Mouse (Mus musculus) hindbrain, embryonic 14.5 days (tissue): ENCODE data around the gene Cstb. TPM values are rescaled to one million over a fixed set of nuclear protein-coding genes. Genes with fewer than 3 reads are reported as not detected.
"Not testable (repeated sequence)": the region's sequence is repeated elsewhere in the genome, so short reads cannot be mapped to it uniquely, and the experiment has no call there.

ENCODE experiments used
- ATAC-seq: fragments of 200-750 bp; cut with Nextera tagmentation; 2 replicates; pipeline ENCODE4 v1.8.0; 2017; ENCODE audit warnings: moderate number of reproducible peaks, mild to moderate bottlenecking, moderate TSS enrichment, moderate library complexity; ENCODE audit not compliant: low FRiP score
- DNase-seq: peaks from one replicate; pipeline ENCODE4 v3.0.0-alpha.2; 2015; ENCODE audit warnings: low spot score
- H3K27ac ChIP-seq: fragments of 300-500 bp; sonication (generic); 2 replicates; pipeline ENCODE4 v1.5.1; 2014; ENCODE audit warnings: mild to moderate bottlenecking, moderate library complexity
- H3K27me3 ChIP-seq: fragments of 300-500 bp; sonication (generic); 2 replicates; pipeline ENCODE4 v1.6.1; 2014; ENCODE audit warnings: mild to moderate bottlenecking, low read length, mixed read lengths; ENCODE audit not compliant: control insufficient read depth, insufficient read depth
- H3K36me3 ChIP-seq: fragments of 300-500 bp; sonication (generic); replicated peaks from 2 replicates; pipeline ENCODE4 v1.6.1; 2014; ENCODE audit not compliant: control insufficient read depth, insufficient read depth
- H3K4me1 ChIP-seq: fragments of 300-500 bp; sonication (generic); replicated peaks from 2 replicates; pipeline ENCODE4 v1.6.1; 2014; ENCODE audit warnings: antibody characterized with exemption, low read length, mixed read lengths; ENCODE audit not compliant: control insufficient read depth, insufficient read depth
- H3K4me2 ChIP-seq: fragments of 300-500 bp; sonication (generic); replicated peaks from 2 replicates; pipeline ENCODE4 v1.6.1; 2014; ENCODE audit warnings: mild to moderate bottlenecking, moderate library complexity
- H3K4me3 ChIP-seq: fragments of 300-500 bp; sonication (generic); replicated peaks from 2 replicates; pipeline ENCODE4 v1.5.1; 2014; ENCODE audit warnings: mild to moderate bottlenecking, low read length
- H3K9ac ChIP-seq: fragments of 300-500 bp; sonication (generic); 2 replicates; pipeline ENCODE4 v1.6.1; 2014
- H3K9me3 ChIP-seq: fragments of 300-500 bp; sonication (generic); 2 replicates; pipeline ENCODE4 v1.6.1; 2016; ENCODE audit warnings: low read length; ENCODE audit not compliant: control insufficient read depth
- WGBS: fragments of 180-500 bp; shearing (Covaris S2); extraction: QIAGEN DNeasy Blood & Tissue Kit; methylation state at CpG from one replicate; pipeline ENCODE4 v1.1.7; 2014; 5-methylcytosine and 5-hydroxymethylcytosine counted together
- polyA plus RNA-seq: library from polyadenylated mRNA; unstranded; fragments of >200 nt; fragmentation: Nextera tagmentation; extraction: Ambion mirVana; gene quantifications from 2 replicates; pipeline ENCODE4 v1.2.1, GENCODE M21; 2014

Cstb gene
- polyA plus RNA-seq, 1 experiment from 2014 or later: 119 TPM

- Histone ChIP-seq H3K9me3 (no peaks in the 10 kb centered on the region), H3K4me2 (peak within 1 kb of the TSS; percentile 70), H3K27ac (peak within 1 kb of the TSS; percentile 84), H3K36me3 (peaks cover 35% of the 10 kb centered on the region), H3K4me1 (peaks cover 11% of the 10 kb centered on the region), H3K27me3 (no peaks in the 10 kb centered on the region), H3K9ac (peak within 1 kb of the TSS; percentile 75), H3K4me3 (peak within 1 kb of the TSS; percentile 74)
- WGBS: 0% methylated on average over 70 of the region's 70 CpGs
- DNase-seq: peak; percentile 99
- ATAC-seq: peak; percentile 95
Measured at GRCm38 (mm10) chr10:78412319-78413151, 12.9 kb upstream of the Cstb start, which contains the start of gene Rrp1. Gene Rrp1 (minus strand): TSS chr10:78413043.

DNA sequence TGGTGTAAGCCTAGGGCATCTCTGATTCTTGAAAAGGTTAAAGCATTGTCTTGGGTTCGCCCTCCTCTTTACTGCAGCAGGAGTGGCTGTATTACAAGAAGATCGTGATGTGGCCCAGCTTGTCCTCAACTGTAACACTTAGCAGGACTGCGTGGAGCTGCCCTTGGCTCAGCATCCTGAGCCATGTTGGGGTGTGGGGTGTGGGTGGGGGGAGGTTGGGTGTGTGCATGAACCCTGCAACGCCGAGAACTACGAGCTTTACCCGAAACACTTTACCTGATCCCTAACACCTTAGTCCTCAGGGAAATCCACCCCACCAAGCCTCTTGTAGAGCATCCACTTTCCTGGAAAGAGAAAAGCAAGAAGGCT lies 12.3 kb upstream of the Cstb start:
- peak overlapping the region; percentile 70 for H3K4me2 ChIP-seq
- DNase-seq (no peak), ATAC-seq (no peak; the same call in 1 of the 2 replicates)
- peak overlapping the region; percentile 37 for H3K9ac ChIP-seq
- H3K36me3 ChIP-seq: peaks cover 29% of the 10 kb centered on the region
- WGBS: 46% methylated on average over 7 of the region's 7 CpGs
- peak overlapping the region; percentile 84 for H3K27ac ChIP-seq
- H3K9me3 ChIP-seq: no peaks in the 10 kb centered on the region
- no peaks in the 10 kb centered on the region for H3K27me3 ChIP-seq
- peaks cover 11% of the 10 kb centered on the region for H3K4me1 ChIP-seq
- peak overlapping the region; percentile 74 for H3K4me3 ChIP-seq

DNA sequence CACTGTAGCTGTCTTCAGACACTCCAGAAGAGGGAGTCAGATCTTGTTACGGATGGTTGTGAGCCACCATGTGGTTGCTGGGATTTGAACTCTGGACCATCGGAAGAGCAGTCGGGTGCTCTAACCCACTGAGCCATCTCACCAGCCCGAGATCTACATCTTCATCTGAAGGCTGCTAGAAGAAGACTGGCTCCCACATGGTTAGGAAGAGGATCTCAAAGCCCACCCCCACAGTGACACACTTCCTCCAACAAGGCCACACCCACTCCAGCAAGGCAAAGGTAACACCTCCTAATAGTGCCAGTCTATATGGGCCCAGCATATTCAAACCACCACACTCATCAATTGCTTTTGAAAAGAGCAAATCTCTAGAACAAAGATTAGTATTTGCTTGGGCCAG lies 10.5 kb upstream of the Cstb start:
- peaks cover 11% of the 10 kb centered on the region for H3K4me1 ChIP-seq
- not testable (repeated sequence) for H3K9me3 ChIP-seq, H3K9ac ChIP-seq, H3K4me2 ChIP-seq, DNase-seq, H3K27me3 ChIP-seq, H3K27ac ChIP-seq, H3K4me3 ChIP-seq, ATAC-seq
- peaks cover 11% of the 10 kb centered on the region for H3K36me3 ChIP-seq
- WGBS: 85% methylated on average over 3 of the region's 4 CpGs

- H3K9ac ChIP-seq: no peak overlapping the region
- no peak overlapping the region for H3K27ac ChIP-seq
- no peak overlapping the region for H3K4me3 ChIP-seq
- H3K4me1 ChIP-seq: no peaks in the 10 kb centered on the region
- DNase-seq (no peak), ATAC-seq (no peak)
- H3K9me3 ChIP-seq: no peaks in the 10 kb centered on the region
- no peaks in the 10 kb centered on the region for H3K27me3 ChIP-seq
- H3K4me2 ChIP-seq: no peak overlapping the region
- no peaks in the 10 kb centered on the region for H3K36me3 ChIP-seq
- 47% methylated on average over 5 of the region's 5 CpGs for WGBS
Measured at GRCm38 (mm10) chr10:78417888-78418287, 7.6 kb upstream of the Cstb start.

DNA sequence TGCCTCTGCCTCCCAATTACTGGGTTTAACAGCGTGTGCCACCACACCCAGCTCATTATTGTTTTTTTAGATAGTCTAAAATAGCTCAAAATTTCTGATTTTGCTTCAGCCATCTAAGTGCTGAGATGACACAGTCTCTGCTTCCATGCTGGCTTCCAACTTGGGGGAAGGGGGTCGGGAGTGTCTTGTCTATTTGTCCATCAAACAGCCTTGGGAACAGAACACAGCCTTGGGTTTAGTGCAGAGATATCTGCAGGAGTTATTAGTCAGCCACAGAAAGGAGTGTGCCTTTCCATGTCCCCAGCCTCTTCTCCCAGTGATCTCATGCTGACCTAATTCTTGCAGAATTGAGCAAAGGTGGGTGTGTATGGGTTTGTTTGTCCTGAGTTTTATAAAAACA lies 6.7 kb upstream of the Cstb start:
- ATAC-seq (no peak), DNase-seq (no peak)
- Histone ChIP-seq H3K4me1 (no peaks in the 10 kb centered on the region), H3K4me2 (no peak overlapping the region), H3K4me3 (no peak overlapping the region), H3K27me3 (no peaks in the 10 kb centered on the region), H3K27ac (no peak overlapping the region), H3K9me3 (no peaks in the 10 kb centered on the region), H3K36me3 (no peaks in the 10 kb centered on the region), H3K9ac (no peak overlapping the region)
- 79% methylated on average over 2 of the region's 2 CpGs for WGBS

GRCm38 (mm10) chr10:78420929-78421328 lies 4.5 kb upstream of the Cstb start:
- no peaks in the 10 kb centered on the region for H3K9me3 ChIP-seq
- no peak overlapping the region for H3K27ac ChIP-seq
- H3K9ac ChIP-seq: no peak overlapping the region
- 93% methylated on average over 2 of the region's 2 CpGs for WGBS
- no peak overlapping the region for H3K4me3 ChIP-seq
- DNase-seq: no peak
- H3K27me3 ChIP-seq: no peaks in the 10 kb centered on the region
- no peaks in the 10 kb centered on the region for H3K36me3 ChIP-seq
- no peaks in the 10 kb centered on the region for H3K4me1 ChIP-seq
- H3K4me2 ChIP-seq: no peak overlapping the region
- no peak for ATAC-seq

DNA sequence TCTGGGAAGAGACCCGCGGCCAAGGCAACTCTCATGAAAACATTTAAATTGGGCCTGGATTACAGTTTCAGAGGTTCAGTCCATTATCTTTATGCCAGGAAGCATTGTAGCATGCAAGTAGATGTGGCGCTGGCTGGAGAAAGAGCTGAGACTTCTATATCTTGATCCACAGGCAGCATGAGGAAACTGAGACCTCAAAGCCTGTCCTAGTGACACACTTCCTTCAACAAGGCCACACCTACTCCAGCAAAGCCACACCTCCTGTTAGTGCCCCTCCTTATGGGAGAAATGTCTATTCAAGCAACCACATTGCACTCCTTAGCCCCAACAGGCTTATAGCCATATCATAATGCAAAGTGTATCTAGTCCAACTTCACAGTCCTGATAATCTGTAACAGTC lies 2.9 kb upstream of the Cstb start:
- H3K36me3 ChIP-seq: peaks cover 9% of the 10 kb centered on the region
- DNase-seq (no peak), ATAC-seq (no peak)
- H3K4me1 ChIP-seq: peaks cover 7% of the 10 kb centered on the region
- H3K4me2 ChIP-seq: no peak overlapping the region
- H3K4me3 ChIP-seq: no peak overlapping the region
- H3K27me3 ChIP-seq: no peaks in the 10 kb centered on the region
- H3K9me3 ChIP-seq: no peaks in the 10 kb centered on the region
- 95% methylated on average over 3 of the region's 3 CpGs for WGBS
- H3K9ac ChIP-seq: no peak overlapping the region
- no peak overlapping the region for H3K27ac ChIP-seq

GRCm38 (mm10) chr10:78426117-78426735 lies 757 bp downstream of the Cstb start:
- no peaks in the 10 kb centered on the region for H3K27me3 ChIP-seq
- H3K4me2 ChIP-seq: peak overlapping the region; percentile 63
- H3K4me1 ChIP-seq: peaks cover 7% of the 10 kb centered on the region
- H3K9me3 ChIP-seq: no peaks in the 10 kb centered on the region
- WGBS: 53% methylated on average over 6 of the region's 6 CpGs
- H3K9ac ChIP-seq: peak overlapping the region; percentile 85
- DNase-seq (no peak), ATAC-seq (no peak)
- no peak overlapping the region; the same call in 1 of the 2 replicates for H3K27ac ChIP-seq
- peaks cover 24% of the 10 kb centered on the region for H3K36me3 ChIP-seq
- peak overlapping the region; percentile 69 for H3K4me3 ChIP-seq

GRCm38 (mm10) chr10:78428070-78428469 lies 2.6 kb downstream of the Cstb start:
- no peak overlapping the region for H3K4me3 ChIP-seq
- no peak overlapping the region for H3K9ac ChIP-seq
- H3K4me2 ChIP-seq: no peak overlapping the region
- ATAC-seq (no peak), DNase-seq (no peak)
- no peaks in the 10 kb centered on the region for H3K9me3 ChIP-seq
- WGBS: 91% methylated on average over 11 of the region's 11 CpGs
- no peak overlapping the region for H3K27ac ChIP-seq
- H3K27me3 ChIP-seq: no peaks in the 10 kb centered on the region
- H3K4me1 ChIP-seq: peaks cover 7% of the 10 kb centered on the region
- H3K36me3 ChIP-seq: peaks cover 24% of the 10 kb centered on the region
